Mouse (Mus musculus) ES-CJ7 (cell line): Measurements from ENCODE around the gene Sec22b.

Experiments used
- DNase-seq: peaks from one replicate; pipeline ENCODE4 v3.0.0; 2011; ENCODE audit warnings: low read depth, low spot score

The Sec22b gene

DNA sequence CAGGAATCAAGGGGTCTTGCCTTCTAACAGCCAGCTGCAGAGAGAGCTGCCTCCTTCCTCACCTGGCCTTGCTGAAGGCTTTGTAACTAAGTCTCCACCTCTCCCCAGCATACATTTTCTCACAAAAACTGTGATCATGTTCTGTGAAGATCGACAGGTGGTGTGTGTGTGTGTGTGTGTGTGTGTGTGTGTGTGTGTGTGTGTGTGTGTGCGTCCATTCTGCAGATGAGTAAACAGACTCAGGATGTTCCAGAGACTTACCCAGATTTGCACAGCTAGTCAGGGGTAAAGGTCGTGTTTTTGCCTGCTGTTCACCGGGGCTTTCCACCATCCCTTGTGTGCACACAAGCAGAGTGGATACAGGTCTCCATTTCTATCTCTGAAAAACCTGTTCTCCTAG is 71.7 kb downstream of the Sec22b start:
- no peak for DNase-seq
